Mouse (Mus musculus) heart, postnatal 0 days (tissue): Measurements from ENCODE around the gene Fat1. TPM values are rescaled to one million over a fixed set of nuclear protein-coding genes. Genes with fewer than 3 reads are reported as not detected.

ENCODE experiments used
- ATAC-seq: fragments of 200-750 bp; cut with Nextera tagmentation; 2 replicates; pipeline ENCODE4 v1.8.0; 2017; ENCODE audit warnings: low read depth, moderate number of reproducible peaks, moderate library complexity; ENCODE audit not compliant: insufficient read depth
- DNase-seq: peaks from one replicate; pipeline ENCODE4 v3.0.0-alpha.2; 2016; ENCODE audit warnings: low spot score
- H3K27ac ChIP-seq: fragments of 300-500 bp; sonication (generic); 2 replicates; pipeline ENCODE4 v1.5.1; 2014; ENCODE audit warnings: low read depth, mild to moderate bottlenecking
- H3K27me3 ChIP-seq: fragments of 300-500 bp; sonication (generic); 2 replicates; pipeline ENCODE4 v1.6.1; 2014; ENCODE audit warnings: low read length, mixed read lengths; ENCODE audit not compliant: control insufficient read depth, insufficient read depth
- H3K36me3 ChIP-seq: fragments of 300-500 bp; sonication (generic); replicated peaks from 2 replicates; pipeline ENCODE4 v1.6.1; 2014; ENCODE audit warnings: low read length, mixed read lengths; ENCODE audit not compliant: control insufficient read depth, insufficient read depth
- H3K4me1 ChIP-seq: fragments of 300-500 bp; sonication (generic); 2 replicates; pipeline ENCODE4 v1.6.1; 2014; ENCODE audit warnings: antibody characterized with exemption; ENCODE audit not compliant: control insufficient read depth, insufficient read depth
- H3K4me2 ChIP-seq: fragments of 300-500 bp; sonication (generic); 2 replicates; pipeline ENCODE4 v1.6.1; 2014; ENCODE audit warnings: low read depth, mild to moderate bottlenecking, low read length, moderate library complexity
- H3K4me3 ChIP-seq: fragments of 300-500 bp; sonication (generic); 2 replicates; pipeline ENCODE4 v1.5.1; 2014; ENCODE audit warnings: low read depth, low read length
- H3K9ac ChIP-seq: fragments of 300-500 bp; sonication (generic); replicated peaks from 2 replicates; pipeline ENCODE4 v1.6.1; 2014; ENCODE audit warnings: low read depth, low read length, mixed read lengths
- H3K9me3 ChIP-seq: fragments of 300-500 bp; sonication (generic); replicated peaks from 2 replicates; pipeline ENCODE4 v1.6.1; 2016; ENCODE audit warnings: low read length; ENCODE audit not compliant: control insufficient read depth
- CTCF ChIP-seq: IDR thresholded peaks from 2 replicates; pipeline ENCODE4 v1.5.1; 2016; ENCODE audit warnings: antibody characterized with exemption, control low read depth, low read depth
- EP300 ChIP-seq: IDR thresholded peaks from 2 replicates; pipeline ENCODE4 v1.6.1; 2016; ENCODE audit warnings: antibody characterized with exemption, low read depth
- WGBS: fragments of 180-500 bp; shearing (Covaris S2); extraction: QIAGEN DNeasy Blood & Tissue Kit; methylation state at CpG from one replicate; pipeline ENCODE4 v1.1.7; 2014; 5-methylcytosine and 5-hydroxymethylcytosine counted together
- polyA plus RNA-seq: library from polyadenylated mRNA; unstranded; fragments of >200 nt; fragmentation: Nextera tagmentation; extraction: Ambion mirVana; gene quantifications from 2 replicates; pipeline ENCODE4 v1.2.1, GENCODE M21; 2015
- total RNA-seq: library from RNA; depleted of rRNA; stranded (reverse); fragments of >200 nt; gene quantifications from 2 replicates; pipeline ENCODE4 v1.2.3, GENCODE M21; 2014; ENCODE audit warnings: low replicate concordance

Gene Fat1
- total and polyA plus RNA-seq, 2 experiments from 2014 or later: 5.1 to 42.8 TPM

DNA sequence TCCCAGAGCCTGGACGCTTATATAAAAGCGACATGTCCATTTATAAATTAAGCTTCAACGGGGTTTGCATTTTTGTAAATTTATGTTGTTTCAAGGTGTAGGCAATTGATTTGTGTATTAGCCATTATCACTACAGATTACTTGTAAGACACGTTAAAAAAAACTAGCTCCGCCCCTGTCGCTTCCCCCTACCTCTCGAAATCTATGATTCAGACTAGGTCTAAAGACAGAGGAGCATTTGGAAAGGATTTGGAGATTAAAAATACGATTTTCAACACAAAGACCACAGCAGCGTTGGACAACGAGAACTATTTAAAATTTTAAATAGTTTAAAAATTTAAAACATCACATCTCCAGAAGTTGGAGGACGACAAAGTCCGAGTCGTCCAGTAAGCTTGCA is 831 bp upstream of the Fat1 start:
- H3K9me3 ChIP-seq: no peaks in the 10 kb centered on the region
- DNase-seq (no peak), ATAC-seq (no peak)
- no peaks in the 10 kb centered on the region for H3K27me3 ChIP-seq
- no peaks in the 10 kb centered on the region for H3K36me3 ChIP-seq
- H3K4me3 ChIP-seq: peak overlapping the region; percentile 84
- 4% methylated on average over 13 of the region's 13 CpGs for WGBS
- H3K9ac ChIP-seq: peak overlapping the region; percentile 45
- peak overlapping the region; percentile 84; the same call in 1 of the 2 replicates for H3K27ac ChIP-seq
- H3K4me1 ChIP-seq: no peaks in the 10 kb centered on the region
- no peak for TF ChIP-seq CTCF
- peak overlapping the region; percentile 78 for H3K4me2 ChIP-seq

DNA sequence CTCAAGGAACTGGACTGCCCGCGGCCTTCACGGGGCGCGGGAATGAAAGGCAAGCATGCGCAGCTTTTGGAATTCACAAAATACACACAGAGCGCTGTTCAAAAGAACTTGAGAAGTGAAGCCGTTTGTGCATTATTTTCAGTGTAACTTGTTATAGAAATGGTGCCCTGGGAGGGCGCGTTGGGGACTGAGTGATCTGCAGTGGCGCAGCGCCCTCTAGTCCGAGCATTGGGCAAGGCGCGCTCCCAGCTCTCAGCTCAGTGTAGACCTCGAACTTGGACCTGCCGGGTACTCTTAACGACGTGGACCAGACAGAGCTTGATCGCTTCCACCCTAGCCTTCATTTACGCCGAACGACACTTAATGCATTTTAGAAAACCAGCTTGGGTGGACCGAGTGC is 494 bp downstream of the Fat1 start:
- under 1% methylated on average over 24 of the region's 24 CpGs for WGBS
- peak; percentile 81 for DNase-seq
- H3K27ac ChIP-seq: peak overlapping the region; percentile 84
- H3K4me3 ChIP-seq: peak overlapping the region; percentile 84
- peaks cover 4% of the 10 kb centered on the region for H3K4me1 ChIP-seq
- H3K9ac ChIP-seq: peak overlapping the region; percentile 45
- no peaks in the 10 kb centered on the region for H3K9me3 ChIP-seq
- H3K36me3 ChIP-seq: no peaks in the 10 kb centered on the region
- TF ChIP-seq EP300 (no peak), CTCF (peak; percentile 79)
- no peaks in the 10 kb centered on the region for H3K27me3 ChIP-seq
- ATAC-seq: peak; percentile 56
- peak overlapping the region; percentile 78 for H3K4me2 ChIP-seq

DNA sequence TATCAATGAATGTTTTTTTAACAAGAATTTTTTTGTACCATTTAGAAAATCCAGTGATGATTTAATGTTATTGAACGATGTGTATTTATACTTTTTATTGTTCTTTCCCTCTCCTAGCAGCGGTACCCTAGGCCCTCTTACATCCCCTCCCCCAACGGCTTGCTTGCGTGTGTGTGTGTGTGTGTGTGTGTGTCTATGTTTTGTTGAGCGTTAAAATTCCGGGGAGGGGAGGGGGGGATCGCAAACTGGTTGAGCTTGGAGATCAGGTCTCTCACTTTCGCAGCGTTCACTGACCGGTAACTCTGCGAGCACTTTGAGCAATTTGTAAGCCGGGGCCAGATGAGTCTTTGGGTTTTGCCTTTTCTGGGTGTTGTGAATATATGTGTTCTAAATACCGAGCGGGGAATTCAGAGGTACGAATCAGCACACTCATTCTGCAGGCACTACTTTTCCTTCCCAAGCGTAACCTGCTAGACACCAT is 1.3 kb downstream of the Fat1 start:
- no peak for ATAC-seq
- Histone ChIP-seq H3K9ac (peak overlapping the region; percentile 73), H3K9me3 (no peaks in the 10 kb centered on the region), H3K4me1 (peaks cover 4% of the 10 kb centered on the region), H3K36me3 (no peaks in the 10 kb centered on the region), H3K4me2 (peak overlapping the region; percentile 78), H3K27me3 (no peaks in the 10 kb centered on the region), H3K27ac (peak overlapping the region; percentile 88), H3K4me3 (peak overlapping the region; percentile 84)
- no peak for TF ChIP-seq CTCF
- TF ChIP-seq EP300: no peak
- DNase-seq: no peak
- WGBS: under 1% methylated on average over 16 of the region's 16 CpGs

DNA sequence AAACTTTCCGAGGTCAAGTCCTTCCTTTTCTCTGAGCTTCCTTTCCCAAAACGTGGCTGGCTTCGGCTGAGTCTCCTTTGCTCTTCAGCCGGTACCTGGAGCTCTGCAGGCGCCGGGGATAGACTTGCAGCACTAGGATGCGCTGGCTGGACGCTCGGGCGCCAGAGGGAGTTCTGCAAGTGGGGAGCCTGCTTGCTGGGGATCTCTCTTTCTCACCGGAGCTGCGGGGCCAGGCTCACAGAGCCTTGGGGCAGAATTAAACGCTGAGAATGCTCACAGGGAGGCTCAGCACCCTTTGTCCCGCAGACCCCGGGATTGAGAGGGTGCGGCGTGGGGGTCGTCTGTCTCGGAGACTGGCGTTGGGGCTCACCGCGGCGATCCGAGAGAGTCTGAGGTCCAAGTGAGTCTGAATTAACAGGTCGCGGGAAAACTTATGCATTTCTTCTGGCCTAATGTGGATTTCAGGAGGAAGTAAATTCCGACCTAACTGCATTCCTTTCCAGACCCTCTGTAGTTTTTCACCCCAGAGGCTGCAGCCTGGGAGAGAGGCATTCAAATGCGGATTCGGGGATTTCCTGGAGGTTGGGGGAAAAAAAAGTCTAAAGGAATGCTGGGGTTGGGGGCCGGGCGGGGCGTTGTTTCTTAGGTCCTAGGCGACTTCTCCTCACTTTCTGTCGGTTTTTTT is 2.0 kb downstream of the Fat1 start:
- Histone ChIP-seq H3K27ac (peak overlapping the region; percentile 88), H3K4me1 (peaks cover 4% of the 10 kb centered on the region), H3K36me3 (no peaks in the 10 kb centered on the region), H3K4me2 (peak overlapping the region; percentile 78), H3K4me3 (peak overlapping the region; percentile 84), H3K9ac (peak overlapping the region; percentile 73), H3K27me3 (no peaks in the 10 kb centered on the region), H3K9me3 (no peaks in the 10 kb centered on the region)
- WGBS: under 1% methylated on average over 34 of the region's 34 CpGs
- ATAC-seq (no peak), DNase-seq (peak; percentile 67)
- TF ChIP-seq EP300 (no peak), CTCF (peak; percentile 47)

GRCm38 (mm10) chr8:44937905-44938642 is 2.8 kb downstream of the Fat1 start:
- no peaks in the 10 kb centered on the region for H3K9me3 ChIP-seq
- WGBS: under 1% methylated on average over 79 of the region's 87 CpGs
- no peaks in the 10 kb centered on the region for H3K36me3 ChIP-seq
- H3K4me3 ChIP-seq: peak overlapping the region; percentile 84
- peak overlapping the region; percentile 88 for H3K27ac ChIP-seq
- peaks cover 4% of the 10 kb centered on the region for H3K4me1 ChIP-seq
- ATAC-seq (peak; percentile 80), DNase-seq (peak; percentile 88)
- H3K4me2 ChIP-seq: peak overlapping the region; percentile 78
- no peaks in the 10 kb centered on the region for H3K27me3 ChIP-seq
- H3K9ac ChIP-seq: peak overlapping the region; percentile 73
- TF ChIP-seq CTCF (no peak), EP300 (no peak)
